Mouse (Mus musculus) thymus, adult 2 months (tissue): ENCODE measurements around the gene Zfr2.

ENCODE experiments used
- CTCF ChIP-seq: fragments of 200-500 bp; IDR thresholded peaks from 2 replicates; pipeline ENCODE4 v1.5.1; 2012; ENCODE audit warnings: mild to moderate bottlenecking, control low read depth, low read length, moderate library complexity, borderline replicate concordance; ENCODE audit not compliant: control insufficient read depth, poor library complexity, insufficient read depth; ENCODE audit errors: extremely low read depth
- POLR2A ChIP-seq: fragments of 200-500 bp; IDR thresholded peaks from 2 replicates; pipeline ENCODE4 v1.6.1; 2012; ENCODE audit warnings: mild to moderate bottlenecking, low read length, control low read depth, moderate library complexity; ENCODE audit not compliant: control insufficient read depth, poor library complexity, insufficient read depth; ENCODE audit errors: extremely low read depth

DNA sequence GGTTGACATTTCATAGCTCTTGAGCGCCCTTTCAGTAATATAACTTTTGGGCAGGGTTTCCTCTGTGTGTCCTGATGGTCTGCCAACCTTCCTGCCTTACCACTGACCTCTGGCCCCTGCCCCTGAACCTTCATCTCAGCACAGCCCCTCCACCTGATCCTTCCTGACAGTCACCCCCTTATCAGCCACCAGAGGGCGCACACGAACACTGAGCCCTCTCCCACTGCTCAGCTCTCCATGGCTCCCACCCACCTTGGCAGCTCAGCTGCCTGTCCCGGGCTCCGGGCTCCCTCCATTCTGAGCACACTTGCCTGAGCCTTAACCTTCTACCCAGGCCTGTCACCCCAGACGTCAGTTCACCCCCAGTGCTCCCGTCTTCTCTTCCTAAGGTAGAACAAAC, 56.3 kb downstream of the Zfr2 start:
- TF ChIP-seq CTCF (peak; percentile 89), POLR2A (no peak)
